Comparison of ENCODE assay signal across 18 mouse cellular contexts in the genomic region with DNA sequence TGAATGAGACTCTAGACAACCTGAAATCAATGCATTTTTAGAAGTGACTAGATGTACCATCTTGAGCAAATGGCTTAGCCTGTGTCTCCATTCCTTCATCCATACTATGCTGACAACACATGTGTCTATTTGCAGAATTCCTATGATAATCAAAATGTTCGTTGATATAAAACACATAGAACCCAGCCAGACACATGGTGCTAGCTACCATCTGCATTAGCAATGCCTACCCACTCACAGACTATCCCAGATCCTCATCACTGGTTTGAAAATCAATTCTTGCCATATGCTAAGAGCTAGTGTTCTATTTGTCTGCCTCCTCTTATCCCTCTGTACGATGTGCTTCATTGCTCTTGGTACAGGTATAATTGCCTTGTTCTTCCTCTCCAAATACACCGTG.
A peak's percentile ranks its signal among the peaks of the same experiment; 100 is the strongest.
DNase-seq lines count a peak whose midpoint lies in the region; TF ChIP-seq lines count a peak whose summit lies in the region.
"Had no signal": no experiment of that assay in that cellular context is flagged by ENCODE, and none has a peak within 500 bp of the region (broad histone marks: within the 10 kb centered on the region; RNA-seq: fewer than 3 reads in every experiment).

No protein-coding gene starts in this region.

- DNase-seq in brain, adult 2 months (ENCODE audit: low read depth, low spot score) = peak; percentile 29
- DNase-seq in brain, embryonic 14.5 days (ENCODE audit: low read depth) = peak; percentile 12
- peak; percentile 41 for DNase-seq in layer of hippocampus, adult 9-10 months (ENCODE audit: low spot score)
- peak; percentile 13 for DNase-seq in telencephalon, adult 2 months (ENCODE audit: low read depth, low spot score)
- DNase-seq in cerebellum, adult 9-10 months = no peak
- DNase-seq in adrenal gland, adult 2 months = no peak
- DNase-seq: adrenal gland, adult 8-10 months; adrenal gland, postnatal 25 days; cerebellum, adult 11 months; cerebellum, adult 2 months; cerebellum, postnatal 10 days; cerebellum, postnatal 36 days; embryo, embryonic 11 days; gastrocnemius, adult 2 months; gastrocnemius, postnatal 25 days; heart, adult 18-20 months; heart, postnatal 10 days; heart, postnatal 4 days had no signal

- no peak for TF ChIP-seq POLR2A in brain, embryonic 14.5 days (IDR thresholded peaks at IDR 0.05; ENCODE audit: borderline replicate concordance, extremely low read depth, insufficient read depth, insufficient read length, poor library complexity, severe bottlenecking)

- no peak for TF ChIP-seq CTCF in brain, embryonic 14.5 days (IDR thresholded peaks at IDR 0.05; ENCODE audit: borderline replicate concordance, extremely low read depth, insufficient read depth, insufficient read length)

Comparison
In these comparisons a context has a peak if more than half of its experiments do, and no peak if none do; other contexts are left out.
1. DNase-seq: peak in brain, adult 2 months (single experiment), brain, embryonic 14.5 days (single experiment), layer of hippocampus, adult 9-10 months (single experiment) and telencephalon, adult 2 months (single experiment); none in cerebellum, adult 9-10 months (single experiment) and adrenal gland, adult 2 months (single experiment).